Mouse (Mus musculus): ENCODE results near the gene Urad.

The Urad gene

GRCm38 (mm10) chr5:147323237-147323917 lies 1.1 kb upstream of the Urad start:
- peak; percentile 52 to 58 for DNase-seq

- peak in 1 of 2 experiments; percentile 23 for DNase-seq
Measured at GRCm38 (mm10) chr5:147319653-147320052, 2.6 kb downstream of the Urad start.

- no peak for DNase-seq
Measured at GRCm38 (mm10) chr5:147317991-147318390, 4.2 kb downstream of the Urad start.

GRCm38 (mm10) chr5:147317321-147317720 lies 4.9 kb downstream of the Urad start:
- DNase-seq: no peak

- DNase-seq: no peak
Measured at GRCm38 (mm10) chr5:147315432-147316075, 6.7 kb downstream of the Urad start.

- DNase-seq: no peak
Measured at GRCm38 (mm10) chr5:147314646-147315431, 7.4 kb downstream of the Urad start.

- DNase-seq: no peak
Measured at GRCm38 (mm10) chr5:147312830-147313685, 9.2 kb downstream of the Urad start.

GRCm38 (mm10) chr5:147309786-147310185 lies 12.5 kb downstream of the Urad start:
- DNase-seq: no peak

- DNase-seq: no peak
Measured at GRCm38 (mm10) chr5:147308451-147308850, 13.8 kb downstream of the Urad start.

GRCm38 (mm10) chr5:147307398-147307785 lies 14.8 kb downstream of the Urad start:
- DNase-seq: no peak

GRCm38 (mm10) chr5:147306638-147307397 lies 15.4 kb downstream of the Urad start, which contains the start of gene Cdx2:
Cdx2 (minus strand) TSS chr5:147307270.
- no peak for DNase-seq

GRCm38 (mm10) chr5:147305856-147306637 lies 16.2 kb downstream of the Urad start:
- DNase-seq: no peak

GRCm38 (mm10) chr5:147305166-147305565 lies 17.1 kb downstream of the Urad start:
- DNase-seq: no peak

GRCm38 (mm10) chr5:147304276-147305155 lies 17.7 kb downstream of the Urad start:
- DNase-seq: no peak

- DNase-seq: no peak
Measured at GRCm38 (mm10) chr5:147302746-147303400, 19.4 kb downstream of the Urad start.

GRCm38 (mm10) chr5:147302141-147302540 lies 20.1 kb downstream of the Urad start:
- no peak for DNase-seq

- DNase-seq: no peak
Measured at GRCm38 (mm10) chr5:147301781-147302070, 20.5 kb downstream of the Urad start.

- DNase-seq: no peak
Measured at GRCm38 (mm10) chr5:147300917-147301780, 21.1 kb downstream of the Urad start.

- DNase-seq: no peak
Measured at GRCm38 (mm10) chr5:147300001-147300363, 22.3 kb downstream of the Urad start.
